Mouse (Mus musculus) heart, embryonic 11.5 days (tissue): ENCODE results near the gene Pex14. TPM values are rescaled to one million over a fixed set of nuclear protein-coding genes. Genes with fewer than 3 reads are reported as not detected.

Experiments used
- ATAC-seq: fragments of 200-750 bp; cut with Nextera tagmentation; replicated peaks from 2 replicates; pipeline ENCODE4 v1.8.0; 2017; ENCODE audit warnings: moderate library complexity; ENCODE audit not compliant: insufficient number of reproducible peaks, low FRiP score, low TSS enrichment
- H3K27ac ChIP-seq: fragments of 300-500 bp; sonication (generic); 2 replicates; pipeline ENCODE4 v1.5.1; 2014; ENCODE audit warnings: mild to moderate bottlenecking, low read depth, low read length
- H3K27me3 ChIP-seq: fragments of 300-500 bp; sonication (generic); 2 replicates; pipeline ENCODE4 v1.6.1; 2014; ENCODE audit warnings: mild to moderate bottlenecking, low read length, mixed read lengths; ENCODE audit not compliant: control insufficient read depth, insufficient read depth
- H3K36me3 ChIP-seq: fragments of 300-500 bp; sonication (generic); 2 replicates; pipeline ENCODE4 v1.6.1; 2014; ENCODE audit warnings: mild to moderate bottlenecking, low read length, moderate library complexity, mixed read lengths; ENCODE audit not compliant: control insufficient read depth, insufficient read depth
- H3K4me1 ChIP-seq: fragments of 300-500 bp; sonication (generic); 2 replicates; pipeline ENCODE4 v1.6.1; 2014; ENCODE audit warnings: low read length; ENCODE audit not compliant: control insufficient read depth, insufficient read depth
- H3K4me2 ChIP-seq: fragments of 300-500 bp; sonication (generic); 2 replicates; pipeline ENCODE4 v1.6.1; 2014; ENCODE audit warnings: mild to moderate bottlenecking, moderate library complexity
- H3K4me3 ChIP-seq: fragments of 300-500 bp; sonication (generic); 2 replicates; pipeline ENCODE4 v1.5.1; 2014; ENCODE audit warnings: low read depth, low read length
- H3K9ac ChIP-seq: fragments of 300-500 bp; sonication (generic); 2 replicates; pipeline ENCODE4 v1.6.1; 2014; ENCODE audit warnings: mild to moderate bottlenecking, low read depth, low read length, moderate library complexity
- H3K9me3 ChIP-seq: fragments of 300-500 bp; sonication (generic); replicated peaks from 2 replicates; pipeline ENCODE4 v1.6.1; 2016; ENCODE audit warnings: low read length; ENCODE audit not compliant: control insufficient read depth
- WGBS: fragments of 180-500 bp; shearing (Covaris S2); extraction: QIAGEN DNeasy Blood & Tissue Kit; methylation state at CpG from one replicate; pipeline ENCODE4 v1.1.7; 2014; ENCODE audit not compliant: insufficient replicate concordance; 5-methylcytosine and 5-hydroxymethylcytosine counted together
- polyA plus RNA-seq: library from polyadenylated mRNA; unstranded; fragments of >200 nt; fragmentation: Nextera tagmentation; extraction: Ambion mirVana; gene quantifications from 2 replicates; pipeline ENCODE4 v1.2.1, GENCODE M21; 2014

Pex14 gene
- polyA plus RNA-seq, 1 experiment from 2014 or later = 33.5 TPM

DNA sequence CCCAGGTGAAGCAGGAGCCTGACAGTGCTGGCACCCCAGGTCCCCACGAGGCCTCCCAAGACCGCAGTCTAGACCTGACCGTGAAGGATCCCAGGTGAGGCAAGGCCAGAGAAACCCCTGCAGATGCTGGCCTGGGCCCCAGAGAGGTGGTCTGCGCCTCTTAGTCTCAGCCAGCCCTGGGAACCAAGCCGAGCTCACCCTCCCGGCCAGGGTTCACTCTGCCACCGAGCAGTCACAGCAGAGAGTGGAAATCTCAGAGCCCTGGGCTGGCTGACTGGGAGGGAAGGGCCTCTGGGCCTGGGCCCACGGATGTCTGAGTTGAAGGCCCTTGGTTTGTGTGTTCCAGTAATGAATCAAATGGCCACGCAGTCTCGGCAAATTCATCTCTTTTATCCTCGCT is 158.4 kb downstream of the Pex14 start:
- Histone ChIP-seq H3K9me3 (no peaks in the 10 kb centered on the region), H3K9ac (peak overlapping the region; percentile 29; the same call in 1 of the 2 replicates)
- 64% methylated on average over 11 of the region's 11 CpGs for WGBS

DNA sequence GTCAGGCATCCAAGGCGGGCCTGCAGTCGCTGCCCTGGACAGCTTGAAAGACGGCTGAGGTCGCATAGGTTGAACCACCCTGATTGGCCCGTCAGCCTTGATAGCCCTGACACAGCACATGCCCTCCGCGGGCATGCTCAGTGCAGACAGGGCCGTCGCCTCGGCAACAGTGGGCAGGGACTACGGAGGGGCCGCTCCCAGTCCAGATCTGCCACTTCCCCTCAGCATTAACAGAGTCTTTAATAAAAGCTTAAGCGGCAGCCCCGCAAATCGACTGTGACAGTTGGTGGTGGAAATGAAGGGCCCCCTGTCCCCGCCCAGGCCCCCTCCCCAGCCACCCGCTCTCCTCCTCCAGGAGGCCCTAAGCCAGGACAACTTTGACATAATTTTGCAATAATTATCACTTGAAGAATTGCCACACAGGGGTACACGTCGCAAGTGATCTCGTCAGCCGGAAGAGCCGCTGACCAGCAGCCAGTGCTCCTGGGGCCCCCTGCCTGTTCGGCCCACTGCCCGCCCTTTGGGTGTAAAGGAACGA is 158.9 kb downstream of the Pex14 start:
- Histone ChIP-seq H3K36me3 (peaks cover 10% of the 10 kb centered on the region), H3K9me3 (no peaks in the 10 kb centered on the region), H3K4me3 (peak overlapping the region; percentile 14; the same call in 1 of the 2 replicates), H3K4me2 (peak overlapping the region; percentile 42), H3K27me3 (peaks cover 4% of the 10 kb centered on the region; the same call in 1 of the 2 replicates), H3K27ac (peak overlapping the region; percentile 67; the same call in 1 of the 2 replicates), H3K9ac (peak overlapping the region; percentile 29; the same call in 1 of the 2 replicates), H3K4me1 (peaks cover 19% of the 10 kb centered on the region)
- ATAC-seq = peak; percentile 80
- WGBS = 14% methylated on average over 25 of the region's 25 CpGs

More for the DNA sequence above, 158.4 kb downstream of the Pex14 start:
- ATAC-seq = no peak
- peaks cover 10% of the 10 kb centered on the region for H3K36me3 ChIP-seq
- peak overlapping the region; percentile 42 for H3K4me2 ChIP-seq
- H3K27me3 ChIP-seq = peaks cover 4% of the 10 kb centered on the region; the same call in 1 of the 2 replicates
- H3K4me1 ChIP-seq = peaks cover 16% of the 10 kb centered on the region
- H3K4me3 ChIP-seq = no peak overlapping the region
- H3K27ac ChIP-seq = 0 out of 2 replicates have a peak overlapping the region, but pooled peaks have one; percentile 10

DNA sequence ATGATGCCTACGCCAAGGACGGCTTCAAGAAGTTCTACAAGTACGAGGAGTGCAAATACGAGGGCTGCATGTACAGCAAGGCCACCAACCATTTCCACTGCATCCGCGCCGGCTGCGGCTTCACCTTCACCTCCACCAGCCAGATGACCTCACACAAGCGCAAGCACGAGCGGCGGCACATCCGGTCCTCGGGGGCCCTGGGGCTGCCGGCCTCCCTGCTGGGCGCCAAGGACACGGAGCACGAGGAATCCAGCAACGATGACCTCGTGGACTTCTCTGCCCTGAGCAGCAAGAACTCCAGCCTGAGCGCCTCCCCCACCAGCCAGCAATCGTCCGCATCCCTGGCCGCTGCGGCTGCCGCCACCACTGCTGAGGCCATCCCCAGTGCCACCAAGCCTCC is 161.1 kb downstream of the Pex14 start:
- Histone ChIP-seq H3K4me2 (no peak overlapping the region), H3K4me1 (peaks cover 38% of the 10 kb centered on the region), H3K9me3 (no peaks in the 10 kb centered on the region), H3K36me3 (peaks cover 10% of the 10 kb centered on the region), H3K27ac (no peak overlapping the region), H3K4me3 (no peak overlapping the region), H3K27me3 (peaks cover 4% of the 10 kb centered on the region; the same call in 1 of the 2 replicates), H3K9ac (no peak overlapping the region)
- WGBS = 73% methylated on average over 26 of the region's 26 CpGs
- no peak for ATAC-seq

DNA sequence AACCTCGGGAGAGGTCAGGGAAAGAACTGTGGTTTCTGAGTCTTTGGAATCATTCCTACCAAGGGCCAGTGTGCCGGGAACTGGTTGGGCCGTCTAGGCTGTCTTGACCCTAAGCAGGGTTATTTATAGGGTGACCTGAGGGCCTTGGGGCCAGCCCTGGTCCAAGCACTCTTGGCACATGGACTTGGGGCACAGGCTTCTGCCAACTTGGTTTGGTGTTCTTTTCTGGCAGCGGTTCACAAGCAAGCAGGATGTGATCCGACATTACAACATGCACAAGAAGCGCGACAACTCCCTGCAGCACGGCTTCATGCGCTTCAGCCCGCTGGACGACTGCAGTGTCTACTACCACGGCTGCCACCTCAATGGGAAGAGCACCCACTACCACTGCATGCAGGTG is 162.9 kb downstream of the Pex14 start:
- Histone ChIP-seq H3K9me3 (no peaks in the 10 kb centered on the region), H3K27me3 (no peaks in the 10 kb centered on the region), H3K27ac (no peak overlapping the region), H3K36me3 (peaks cover 10% of the 10 kb centered on the region), H3K4me1 (peaks cover 53% of the 10 kb centered on the region), H3K4me2 (no peak overlapping the region), H3K4me3 (no peak overlapping the region), H3K9ac (no peak overlapping the region)
- ATAC-seq = no peak
- WGBS = 86% methylated on average over 12 of the region's 12 CpGs

DNA sequence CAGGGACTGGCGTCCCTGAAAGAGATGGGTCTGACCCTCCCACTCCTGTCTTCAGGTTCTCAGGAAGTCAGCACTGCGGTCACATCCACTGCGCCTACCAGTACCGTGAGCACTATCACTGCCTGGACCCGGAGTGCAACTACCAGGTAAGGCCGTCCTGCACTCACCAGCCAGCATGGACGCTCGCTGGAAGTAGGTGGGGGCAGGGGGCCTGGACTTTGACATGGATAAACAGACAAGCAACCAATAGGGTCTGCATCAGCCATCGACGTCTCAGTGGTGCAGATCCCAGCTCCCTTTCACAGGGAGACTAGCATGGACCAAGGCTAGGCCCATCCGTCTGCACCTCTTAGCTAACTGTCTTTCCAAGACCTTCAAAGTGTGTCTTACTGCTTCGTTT is 163.6 kb downstream of the Pex14 start:
- Histone ChIP-seq H3K4me2 (no peak overlapping the region), H3K4me3 (no peak overlapping the region), H3K27ac (peak overlapping the region; percentile 63; the same call in 1 of the 2 replicates), H3K27me3 (no peaks in the 10 kb centered on the region), H3K9me3 (no peaks in the 10 kb centered on the region), H3K9ac (peak overlapping the region; percentile 30; the same call in 1 of the 2 replicates), H3K36me3 (peaks cover 10% of the 10 kb centered on the region), H3K4me1 (peaks cover 57% of the 10 kb centered on the region)
- 78% methylated on average over 12 of the region's 12 CpGs for WGBS
- no peak for ATAC-seq

DNA sequence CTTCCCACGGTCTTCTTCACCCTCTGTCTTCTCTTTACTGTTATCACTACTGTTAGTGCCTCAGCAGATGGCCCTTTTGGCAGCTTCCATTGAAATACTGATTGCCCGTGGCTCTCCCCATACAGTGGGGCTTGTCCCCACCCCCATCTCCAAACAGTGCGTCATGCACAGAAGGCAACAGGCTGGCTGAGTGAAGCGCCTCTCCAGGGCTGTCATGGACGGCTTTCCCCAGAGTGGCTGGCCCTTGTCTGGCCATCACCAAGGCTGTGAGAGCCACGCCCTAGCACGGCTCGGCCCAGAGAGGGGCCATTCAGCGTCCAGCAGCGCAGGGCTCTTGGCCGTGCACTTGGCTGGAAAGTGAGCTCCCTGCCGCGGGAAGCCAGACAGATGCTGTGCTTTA is 164.5 kb downstream of the Pex14 start:
- peak overlapping the region; percentile 30; the same call in 1 of the 2 replicates for H3K9ac ChIP-seq
- H3K27ac ChIP-seq = peak overlapping the region; percentile 63
- peak; percentile 40; the same call in 1 of the 2 replicates for ATAC-seq
- WGBS = 22% methylated on average over 13 of the region's 13 CpGs
- H3K4me2 ChIP-seq = no peak overlapping the region
- H3K27me3 ChIP-seq = no peaks in the 10 kb centered on the region
- H3K4me1 ChIP-seq = peaks cover 56% of the 10 kb centered on the region
- H3K9me3 ChIP-seq = no peaks in the 10 kb centered on the region
- no peak overlapping the region for H3K4me3 ChIP-seq
- peaks cover 10% of the 10 kb centered on the region for H3K36me3 ChIP-seq

DNA sequence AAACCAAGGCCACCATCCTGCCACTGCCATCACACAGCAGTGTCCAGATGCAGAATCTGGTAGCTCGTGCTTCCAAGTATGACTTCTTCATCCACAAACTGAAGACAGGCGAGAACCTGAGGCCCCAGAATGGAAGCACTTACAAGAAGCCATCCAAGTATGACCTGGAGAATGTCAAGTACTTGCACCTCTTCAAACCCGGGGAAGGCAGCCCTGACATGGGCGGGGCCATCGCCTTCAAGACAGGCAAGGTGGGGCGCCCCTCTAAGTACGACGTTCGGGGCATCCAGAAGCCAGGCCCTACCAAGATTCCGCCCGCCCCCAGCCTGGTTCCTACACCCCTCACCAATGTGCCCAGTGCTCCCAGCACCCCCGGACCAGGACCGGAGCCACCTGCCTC is 166.6 kb downstream of the Pex14 start:
- no peak overlapping the region for H3K27ac ChIP-seq
- H3K36me3 ChIP-seq = peaks cover 5% of the 10 kb centered on the region
- H3K9me3 ChIP-seq = no peaks in the 10 kb centered on the region
- 70% methylated on average over 13 of the region's 13 CpGs for WGBS
- H3K27me3 ChIP-seq = no peaks in the 10 kb centered on the region
- H3K4me1 ChIP-seq = peaks cover 67% of the 10 kb centered on the region
- no peak for ATAC-seq
- no peak overlapping the region for H3K4me2 ChIP-seq
- H3K9ac ChIP-seq = no peak overlapping the region
- H3K4me3 ChIP-seq = no peak overlapping the region

DNA sequence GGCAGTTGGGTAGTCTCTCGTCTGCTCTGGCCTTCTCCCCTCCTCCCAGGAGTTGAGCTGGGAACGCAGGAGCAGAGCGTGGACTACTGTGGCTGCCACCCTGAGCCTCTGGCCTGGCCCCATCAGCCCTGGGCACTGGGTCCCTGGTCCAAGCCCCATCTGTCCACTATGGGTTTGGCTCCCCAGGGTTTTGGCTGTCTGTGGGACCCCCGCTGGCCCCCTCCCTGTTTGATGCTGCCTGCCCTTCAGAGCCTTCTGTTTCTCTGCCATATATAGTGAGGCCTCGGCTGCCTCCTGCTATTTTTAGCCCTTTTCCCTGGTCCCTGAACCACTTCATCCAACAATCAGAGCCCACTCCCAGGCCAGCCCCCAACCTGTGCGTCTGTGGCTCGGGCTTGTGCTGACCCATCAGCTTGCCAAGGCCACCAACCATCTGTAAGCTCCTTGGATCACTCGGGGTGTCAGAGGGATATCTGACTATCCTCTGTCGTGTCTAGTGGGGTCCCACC is 168.9 kb downstream of the Pex14 start:
- Histone ChIP-seq H3K9me3 (no peaks in the 10 kb centered on the region), H3K27me3 (no peaks in the 10 kb centered on the region), H3K27ac (peak overlapping the region; percentile 97), H3K4me2 (peak overlapping the region; percentile 44), H3K4me3 (no peak overlapping the region), H3K4me1 (peaks cover 85% of the 10 kb centered on the region), H3K9ac (peak overlapping the region; percentile 72), H3K36me3 (no peaks in the 10 kb centered on the region)
- ATAC-seq = 0 out of 2 replicates have a peak, but pooled peaks have one; percentile 28
- 30% methylated on average over 9 of the region's 9 CpGs for WGBS

DNA sequence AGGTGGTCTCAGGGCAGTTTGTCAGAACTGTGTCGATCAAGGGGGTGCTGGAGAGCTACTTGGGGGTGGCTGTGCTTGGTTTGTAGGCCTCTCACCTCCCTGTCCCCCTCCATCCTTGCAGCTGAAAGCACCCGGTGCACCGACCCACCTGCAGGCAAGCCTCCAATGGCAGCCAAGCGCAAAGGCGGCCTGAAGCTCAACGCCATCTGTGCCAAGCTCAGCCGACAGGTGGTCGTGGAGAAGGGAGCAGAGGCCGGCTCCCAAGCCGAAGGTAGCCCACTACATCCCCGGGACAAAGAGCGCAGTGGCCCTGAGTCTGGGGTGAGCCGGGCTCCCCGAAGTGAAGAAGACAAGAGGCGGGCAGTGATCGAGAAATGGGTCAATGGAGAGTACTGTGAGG is 170.8 kb downstream of the Pex14 start:
- peaks cover 86% of the 10 kb centered on the region for H3K4me1 ChIP-seq
- peak overlapping the region; percentile 46 for H3K27ac ChIP-seq
- no peak overlapping the region for H3K9ac ChIP-seq
- H3K4me3 ChIP-seq = no peak overlapping the region
- H3K36me3 ChIP-seq = no peaks in the 10 kb centered on the region
- H3K27me3 ChIP-seq = no peaks in the 10 kb centered on the region
- H3K4me2 ChIP-seq = no peak overlapping the region
- ATAC-seq = no peak
- H3K9me3 ChIP-seq = no peaks in the 10 kb centered on the region
- 88% methylated on average over 16 of the region's 16 CpGs for WGBS
